ENCODE assay signal across 14 mouse cellular contexts in the genomic region with DNA sequence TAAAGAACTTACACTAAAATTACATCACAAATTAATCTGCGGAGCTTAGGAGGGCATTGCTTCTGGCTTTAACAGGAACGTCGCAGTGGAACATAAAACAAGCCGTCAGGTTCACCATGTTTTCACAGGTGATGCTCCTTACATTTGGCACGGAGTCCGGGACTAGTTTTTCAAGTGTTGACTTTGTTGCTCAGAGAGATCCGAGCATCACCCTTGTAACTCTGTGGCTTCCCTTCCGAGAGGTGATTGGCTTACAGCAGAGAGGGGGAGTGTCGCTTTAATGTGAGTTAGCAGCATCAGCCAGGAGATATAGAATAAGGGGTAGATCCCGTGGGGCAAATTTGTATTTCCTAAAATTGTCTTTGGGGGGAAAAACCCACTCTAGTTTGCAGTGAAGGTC.
"Had no signal": no experiment of that assay in that cellular context is flagged by ENCODE, and none has a peak within 500 bp of the region (broad histone marks: within the 10 kb centered on the region; RNA-seq: fewer than 3 reads in every experiment).

No protein-coding gene starts in this region.

- H3K27ac ChIP-seq: left cerebral cortex, adult 2 months; liver, embryonic 15.5 days; midbrain, embryonic 13.5 days; neural tube, embryonic 15.5 days; stomach, postnatal 0 days had no signal

- H3K4me3 ChIP-seq: left cerebral cortex, adult 2 months; liver, embryonic 15.5 days; midbrain, embryonic 13.5 days; myocyte; neural tube, embryonic 15.5 days had no signal

- H3K4me1 ChIP-seq: liver, embryonic 15.5 days had no signal

- H3K27me3 ChIP-seq: liver, embryonic 15.5 days; midbrain, embryonic 13.5 days; neural tube, embryonic 15.5 days had no signal

- H3K36me3 ChIP-seq: liver, embryonic 15.5 days had no signal

- ATAC-seq: midbrain, embryonic 13.5 days had no signal

- H3K4me2 ChIP-seq: liver, embryonic 11.5 days; liver, embryonic 15.5 days; midbrain, embryonic 13.5 days; neural tube, embryonic 15.5 days had no signal

- H3K9ac ChIP-seq: liver, embryonic 15.5 days; midbrain, embryonic 13.5 days; neural tube, embryonic 15.5 days had no signal

- H3K9me3 ChIP-seq: liver, embryonic 15.5 days; midbrain, embryonic 13.5 days; neural tube, embryonic 15.5 days had no signal

- DNase-seq: kidney, adult 18-20 months; kidney, postnatal 10 days; kidney, postnatal 4 days; lung, postnatal 14 days; right cerebral cortex, adult 18-20 months; thymus, adult 18-20 months; thymus, postnatal 14 days had no signal
